Mouse (Mus musculus) MEL (cell line): ENCODE results near the gene Exoc4. TPM values are rescaled to one million over a fixed set of nuclear protein-coding genes. Genes with fewer than 3 reads are reported as not detected.

Experiments used
- DNase-seq: peaks from one replicate; pipeline ENCODE4 v3.0.0; 2011; ENCODE audit warnings: low read depth, low spot score
- H3K27ac ChIP-seq: 2 replicates; pipeline ENCODE4 v1.5.1; 2012; ENCODE audit warnings: low read depth, mild to moderate bottlenecking, control low read depth, low read length, moderate library complexity; ENCODE audit not compliant: control insufficient read depth
- H3K27me3 ChIP-seq, 2 experiments: fragments of 150-350 bp in 1 of 2; sonication (generic) in 1 of 2; 2 replicates each; pipeline ENCODE4 v1.6.1; 2012; ENCODE audit warnings: low read length in 2 of 2, mild to moderate bottlenecking in 2 of 2, improper control_type of control experiment in 1 of 2, moderate library complexity in 1 of 2; ENCODE audit not compliant: insufficient read depth in 2 of 2, control insufficient read depth in 1 of 2
- H3K36me3 ChIP-seq, 2 experiments: 2 replicates each; pipeline ENCODE4 v1.6.1; 2012 to 2014; ENCODE audit warnings: low read length in 2 of 2, improper control_type of control experiment in 1 of 2, inconsistent platforms in 1 of 2, mild to moderate bottlenecking in 1 of 2; ENCODE audit not compliant: insufficient read depth in 2 of 2, control insufficient read depth in 1 of 2
- H3K4me1 ChIP-seq, 2 experiments: fragments of 150-350 bp in 1 of 2; sonication (generic) in 1 of 2; 2 replicates each; pipeline ENCODE4 v1.6.1; 2012; ENCODE audit warnings: low read length in 2 of 2, improper control_type of control experiment in 1 of 2, mild to moderate bottlenecking in 1 of 2; ENCODE audit not compliant: insufficient read depth in 2 of 2, control insufficient read depth in 1 of 2
- H3K4me3 ChIP-seq, 2 experiments: fragments of 150-350 bp in 1 of 2; sonication (generic) in 1 of 2; 2 replicates each; pipeline ENCODE4 v1.5.1; 2012; ENCODE audit warnings: low read depth in 2 of 2, low read length in 2 of 2, mild to moderate bottlenecking in 2 of 2, moderate library complexity in 2 of 2, control low read depth in 1 of 2, improper control_type of control experiment in 1 of 2; ENCODE audit not compliant: control insufficient read depth in 1 of 2, insufficient read depth in 1 of 2
- H3K79me2 ChIP-seq: 2 replicates; pipeline ENCODE4 v1.6.1; 2012; ENCODE audit warnings: mild to moderate bottlenecking, low read length, moderate library complexity; ENCODE audit not compliant: control insufficient read depth, poor library complexity, insufficient read depth
- H3K9ac ChIP-seq: 2 replicates; pipeline ENCODE4 v1.6.1; 2012; ENCODE audit warnings: low read depth, mild to moderate bottlenecking, control low read depth, low read length, moderate library complexity; ENCODE audit not compliant: control insufficient read depth, poor library complexity, severe bottlenecking
- H3K9me3 ChIP-seq: fragments of 150-350 bp; sonication (generic); replicated peaks from 2 replicates; pipeline ENCODE4 v1.6.1; 2012; ENCODE audit warnings: mild to moderate bottlenecking, low read length, improper control_type of control experiment, moderate library complexity; ENCODE audit not compliant: insufficient read depth
- BHLHE40 ChIP-seq: IDR thresholded peaks from 2 replicates; pipeline ENCODE4 v1.6.1; 2012; ENCODE audit warnings: low read depth, mild to moderate bottlenecking, inconsistent platforms, low read length, improper control_type of control experiment, borderline replicate concordance
- CHD1 ChIP-seq: IDR thresholded peaks from 2 replicates; pipeline ENCODE4 v1.6.1; 2012; ENCODE audit warnings: low read depth, mild to moderate bottlenecking, inconsistent platforms, low read length, improper control_type of control experiment
- CHD2 ChIP-seq: IDR thresholded peaks from 2 replicates; pipeline ENCODE4 v1.6.1; 2011; ENCODE audit warnings: low read length, improper control_type of control experiment
- EP300 ChIP-seq, 2 experiments: IDR thresholded peaks; 2 replicates each; pipeline ENCODE4 v1.6.1; 2011; ENCODE audit warnings: improper control_type of control experiment in 2 of 2, low read length in 2 of 2, low read depth in 1 of 2, mild to moderate bottlenecking in 1 of 2
- ETS1 ChIP-seq: IDR thresholded peaks from 2 replicates; pipeline ENCODE4 v1.6.1; 2012; ENCODE audit warnings: low read depth, mild to moderate bottlenecking, inconsistent platforms, low read length, improper control_type of control experiment, moderate library complexity
- GABPA ChIP-seq: IDR thresholded peaks from 2 replicates; pipeline ENCODE4 v1.6.1; 2012; ENCODE audit warnings: low read depth, mild to moderate bottlenecking, inconsistent platforms, low read length, improper control_type of control experiment, moderate library complexity
- JUND ChIP-seq: IDR thresholded peaks from 2 replicates; pipeline ENCODE4 v1.6.1; 2011; ENCODE audit warnings: low read depth, mild to moderate bottlenecking, improper control_type of control experiment, low read length
- MAFK ChIP-seq: IDR thresholded peaks from 2 replicates; pipeline ENCODE4 v1.6.1; 2011; ENCODE audit warnings: low read depth, mild to moderate bottlenecking, low read length, improper control_type of control experiment, borderline replicate concordance
- MAX ChIP-seq: IDR thresholded peaks from 2 replicates; pipeline ENCODE4 v1.6.1; 2011; ENCODE audit warnings: low read length, improper control_type of control experiment
- MAZ ChIP-seq: IDR thresholded peaks from 2 replicates; pipeline ENCODE4 v1.6.1; 2012; ENCODE audit warnings: low read depth, mild to moderate bottlenecking, inconsistent platforms, low read length, improper control_type of control experiment
- MXI1 ChIP-seq: IDR thresholded peaks from 2 replicates; pipeline ENCODE4 v1.6.1; 2011; ENCODE audit warnings: mild to moderate bottlenecking, low read depth, low read length, improper control_type of control experiment
- NRF1 ChIP-seq: IDR thresholded peaks from 2 replicates; pipeline ENCODE4 v1.6.1; 2014; ENCODE audit warnings: low read depth, mild to moderate bottlenecking, inconsistent platforms, low read length, improper control_type of control experiment, moderate library complexity; ENCODE audit not compliant: poor library complexity, insufficient read depth, severe bottlenecking
- POLR2A ChIP-seq, 2 experiments: IDR thresholded peaks; 2 replicates each; pipeline ENCODE4 v1.6.1; 2011 to 2012; ENCODE audit warnings: low read length in 2 of 2, mild to moderate bottlenecking in 2 of 2, control low read depth in 1 of 2, improper control_type of control experiment in 1 of 2, low read depth in 1 of 2, moderate library complexity in 1 of 2; ENCODE audit not compliant: control insufficient read depth in 1 of 2, insufficient read depth in 1 of 2, poor library complexity in 1 of 2
- RAD21 ChIP-seq: IDR thresholded peaks from 2 replicates; pipeline ENCODE4 v1.6.1; 2011; ENCODE audit warnings: mild to moderate bottlenecking, low read depth, low read length, improper control_type of control experiment
- SIN3A ChIP-seq: IDR thresholded peaks from 2 replicates; pipeline ENCODE4 v1.6.1; 2012; ENCODE audit warnings: low read length, improper control_type of control experiment, inconsistent platforms
- SMC3 ChIP-seq: IDR thresholded peaks from 2 replicates; pipeline ENCODE4 v1.6.1; 2011; ENCODE audit warnings: low read depth, low read length, improper control_type of control experiment
- TBP ChIP-seq: IDR thresholded peaks from 2 replicates; pipeline ENCODE4 v1.8.0; 2011; ENCODE audit warnings: low read depth, low read length, improper control_type of control experiment
- TCF12 ChIP-seq: IDR thresholded peaks from 2 replicates; pipeline ENCODE4 v1.6.1; 2014; ENCODE audit warnings: low read depth, mild to moderate bottlenecking, inconsistent platforms, low read length, improper control_type of control experiment, moderate library complexity
- UBTF ChIP-seq: IDR thresholded peaks from 2 replicates; pipeline ENCODE4 v1.6.1; 2012; ENCODE audit warnings: low read depth, mild to moderate bottlenecking, inconsistent platforms, low read length, improper control_type of control experiment, moderate library complexity, borderline replicate concordance; ENCODE audit not compliant: insufficient read depth
- USF1 ChIP-seq: IDR thresholded peaks from 2 replicates; pipeline ENCODE4 v1.6.1; 2014; ENCODE audit warnings: low read depth, mild to moderate bottlenecking, inconsistent platforms, low read length, improper control_type of control experiment, moderate library complexity
- ZC3H11A ChIP-seq: IDR thresholded peaks from 2 replicates; pipeline ENCODE4 v1.6.1; 2012; ENCODE audit warnings: low read depth, mild to moderate bottlenecking, inconsistent platforms, low read length, improper control_type of control experiment
- ZKSCAN1 ChIP-seq: IDR thresholded peaks from 2 replicates; pipeline ENCODE4 v1.6.1; 2012; ENCODE audit warnings: low read depth, mild to moderate bottlenecking, inconsistent platforms, low read length, improper control_type of control experiment, moderate library complexity
- ZNF384 ChIP-seq: IDR thresholded peaks from 2 replicates; pipeline ENCODE4 v1.6.1; 2012; ENCODE audit warnings: low read depth, mild to moderate bottlenecking, inconsistent platforms, low read length, improper control_type of control experiment
- polyA plus RNA-seq, 2 experiments: library from polyadenylated mRNA; stranded (reverse) in 1 of 2; unstranded in 1 of 2; fragments of >175 nt in 1 of 2; fragments of >200 nt in 1 of 2; gene quantifications; 2 replicates each; pipeline versions ENCODE4 v1.2.1 to v1.2.4; 2012; ENCODE audit warnings: low replicate concordance in 2 of 2, low read depth in 1 of 2; ENCODE audit not compliant: insufficient read length in 2 of 2, insufficient read depth in 1 of 2, missing spikeins in 1 of 2
- total RNA-seq: library from RNA; depleted of rRNA; stranded (reverse); fragments of 300-350 nt; gene quantifications from 2 replicates; pipeline ENCODE4 v1.2.3, GENCODE M21; 2012

The Exoc4 gene
- total and polyA plus RNA-seq, 3 experiments = 16.4 to 22.6 TPM; not detected in 1

DNA sequence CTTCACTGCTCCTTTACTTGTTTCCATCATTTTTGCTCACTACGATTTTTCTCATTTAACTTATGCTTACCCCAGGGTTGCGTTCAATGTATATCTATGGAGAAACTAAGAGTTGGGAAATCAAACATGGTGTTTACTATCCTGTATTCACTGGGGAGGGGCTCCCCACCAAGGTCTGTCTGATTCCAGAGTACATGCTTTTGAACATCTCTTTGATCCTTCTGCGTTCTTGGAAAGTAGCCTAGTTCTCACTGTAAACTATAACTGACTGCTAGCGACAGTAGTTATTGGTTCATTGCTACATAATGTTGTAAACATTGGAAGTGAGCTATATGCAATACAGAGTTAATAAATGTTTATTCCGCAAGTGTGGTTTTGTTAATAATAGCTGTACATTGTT is 460.5 kb downstream of the Exoc4 start:
- H3K36me3 ChIP-seq = no peaks in the 10 kb centered on the region
- no peak overlapping the region for H3K4me3 ChIP-seq
- H3K9me3 ChIP-seq = no peaks in the 10 kb centered on the region
- H3K27me3 ChIP-seq = no peaks in the 10 kb centered on the region
- no peaks in the 10 kb centered on the region for H3K4me1 ChIP-seq
- no peaks in the 10 kb centered on the region for H3K79me2 ChIP-seq
- no peak for DNase-seq
- H3K9ac ChIP-seq = no peak overlapping the region
- no peak for TF ChIP-seq GABPA
- TF ChIP-seq ZC3H11A = no peak
- no peak for TF ChIP-seq SMC3
- H3K27ac ChIP-seq = no peak overlapping the region

DNA sequence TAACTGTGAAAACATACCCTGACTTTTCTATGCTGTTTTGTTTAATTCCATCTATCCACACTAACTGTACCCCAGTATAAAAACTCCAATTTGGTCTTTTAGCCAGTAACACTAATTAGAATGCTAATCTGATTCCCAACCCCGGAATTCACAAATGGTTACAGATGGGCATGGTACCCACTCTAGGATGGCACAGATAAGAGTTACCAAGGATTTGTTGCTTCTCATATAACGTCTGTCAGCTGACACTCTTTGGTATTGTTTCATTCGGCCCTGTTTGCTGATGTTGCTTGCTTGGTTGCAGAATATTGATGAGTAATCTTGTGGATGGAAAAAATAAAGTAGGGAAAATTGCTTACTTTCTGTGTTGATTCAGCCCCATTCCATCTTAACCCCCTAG is 462.9 kb downstream of the Exoc4 start:
- TF ChIP-seq UBTF (no peak), ZNF384 (no peak)
- TF ChIP-seq, all 39 proteins: peak for 0
- no peaks in the 10 kb centered on the region for H3K36me3 ChIP-seq
- H3K79me2 ChIP-seq = no peaks in the 10 kb centered on the region
- H3K27ac ChIP-seq = no peak overlapping the region
- H3K9me3 ChIP-seq = no peaks in the 10 kb centered on the region
- DNase-seq = no peak
- no peak overlapping the region for H3K4me3 ChIP-seq
- no peaks in the 10 kb centered on the region for H3K27me3 ChIP-seq
- no peaks in the 10 kb centered on the region for H3K4me1 ChIP-seq
- H3K9ac ChIP-seq = no peak overlapping the region

DNA sequence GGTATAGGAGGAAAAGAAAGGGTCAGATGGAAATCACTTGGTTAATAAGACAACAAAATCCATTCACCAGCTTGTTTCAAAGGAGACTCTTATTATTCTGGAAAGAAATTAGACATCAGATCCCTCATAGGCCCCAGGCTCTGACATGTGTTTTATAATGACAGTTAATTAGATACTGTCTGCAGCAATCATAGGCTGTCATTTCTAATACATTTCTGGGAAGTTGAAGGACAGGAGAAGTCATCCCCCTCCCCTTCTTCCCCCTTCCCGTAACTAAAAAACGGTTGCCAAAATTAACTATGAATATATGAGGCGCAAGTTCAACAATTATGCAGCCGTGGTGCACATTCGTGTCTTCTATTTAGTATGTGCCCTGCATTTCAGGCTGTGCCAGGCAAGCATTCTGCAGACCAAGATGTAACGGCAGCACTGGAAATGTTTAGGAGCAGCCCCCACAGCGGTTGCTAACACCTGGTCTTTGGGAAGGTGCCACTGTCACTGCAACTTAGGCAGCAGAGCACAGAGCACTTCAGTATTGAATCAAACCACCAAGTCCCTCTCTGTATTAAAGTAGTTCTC is 463.7 kb downstream of the Exoc4 start:
- no peaks in the 10 kb centered on the region for H3K9me3 ChIP-seq
- TF ChIP-seq BHLHE40 (no peak), RAD21 (no peak), ZKSCAN1 (no peak), JUND (no peak), CHD1 (no peak), POLR2A (IDR thresholded peaks at IDR 0.05; ENCODE audit: control insufficient read depth in 1 of 2, insufficient read depth in 1 of 2, low read depth in 1 of 2, low read length in 2 of 2, poor library complexity in 1 of 2) (no peak), MAX (no peak), CHD2 (no peak), SMC3 (no peak), TBP (no peak), NRF1 (no peak), GABPA (no peak), MAZ (no peak), TCF12 (no peak), EP300 (IDR thresholded peaks at IDR 0.05; ENCODE audit: low read depth in 1 of 2, low read length in 2 of 2) (no peak), MXI1 (no peak), ETS1 (no peak), SIN3A (no peak), MAFK (no peak), USF1 (no peak)
- DNase-seq = no peak
- H3K27me3 ChIP-seq = no peaks in the 10 kb centered on the region
- no peaks in the 10 kb centered on the region for H3K79me2 ChIP-seq
- H3K9ac ChIP-seq = no peak overlapping the region
- no peak overlapping the region for H3K4me3 ChIP-seq
- H3K4me1 ChIP-seq = no peaks in the 10 kb centered on the region
- H3K27ac ChIP-seq = no peak overlapping the region
- H3K36me3 ChIP-seq = no peaks in the 10 kb centered on the region
